Mouse (Mus musculus): ENCODE results near the gene Fam20c. TPM values are rescaled to one million over a fixed set of nuclear protein-coding genes. Genes with fewer than 3 reads are reported as not detected.

The Fam20c gene
- polyA plus RNA-seq, 1 experiment from 2014 or later = 6.4 TPM

DNA sequence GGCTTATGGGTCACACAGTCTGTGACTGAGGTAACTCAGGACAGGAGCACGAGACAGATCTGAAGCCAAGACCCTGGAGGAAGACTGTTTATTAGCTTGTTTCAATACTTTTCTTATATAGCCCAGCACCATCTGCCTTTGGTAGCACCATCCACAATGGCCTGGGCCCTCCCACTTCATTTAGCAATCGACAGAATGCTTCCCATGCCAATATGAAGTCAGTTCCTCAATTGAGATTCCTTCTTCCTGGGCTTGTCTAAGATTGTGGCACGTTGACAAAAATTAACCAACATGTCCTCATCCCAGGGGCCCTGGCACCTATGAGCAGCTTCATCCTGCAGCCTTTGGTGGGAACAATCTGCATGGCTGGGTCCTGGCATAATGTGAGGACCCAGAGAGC, 14.2 kb upstream of the Fam20c start:
- H3K9me3 ChIP-seq = no peaks in the 10 kb centered on the region
- H3K4me1 ChIP-seq = peaks cover 17% of the 10 kb centered on the region
- no peak overlapping the region for H3K4me2 ChIP-seq
- H3K9ac ChIP-seq = no peak overlapping the region
- no peaks in the 10 kb centered on the region for H3K36me3 ChIP-seq
- no peak for ATAC-seq (ENCODE audit: insufficient number of reproducible peaks, low FRiP score, low TSS enrichment, low read depth)
- no peaks in the 10 kb centered on the region for H3K27me3 ChIP-seq
- 73% methylated on average over 3 of the region's 3 CpGs for WGBS
- no peak overlapping the region for H3K27ac ChIP-seq
- H3K4me3 ChIP-seq = no peak overlapping the region

DNA sequence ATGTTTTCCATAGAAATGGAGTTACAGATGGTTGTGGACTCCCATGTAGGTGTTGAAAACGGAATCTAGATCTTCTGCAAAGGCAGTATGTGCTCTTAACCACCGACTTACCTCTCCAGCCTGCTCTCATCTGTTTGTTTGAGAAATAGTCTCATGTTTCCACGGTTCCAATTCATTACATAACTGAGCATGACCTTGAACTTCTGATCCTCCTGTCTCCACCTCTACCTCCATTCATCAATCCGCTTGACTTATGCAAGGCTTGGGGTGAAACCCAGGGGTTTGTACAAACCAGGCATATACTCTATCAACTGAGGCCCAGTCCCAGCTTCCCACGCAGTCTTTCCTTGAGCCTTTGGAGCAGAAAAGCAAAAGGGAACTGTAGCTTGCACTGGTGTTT, 12.8 kb upstream of the Fam20c start:
- no peak overlapping the region for H3K4me2 ChIP-seq
- H3K27me3 ChIP-seq = no peaks in the 10 kb centered on the region
- peaks cover 17% of the 10 kb centered on the region for H3K4me1 ChIP-seq
- no peak for ATAC-seq (ENCODE audit: insufficient number of reproducible peaks, low FRiP score, low TSS enrichment, low read depth)
- no peaks in the 10 kb centered on the region for H3K36me3 ChIP-seq
- WGBS = 69% methylated on average over 5 of the region's 5 CpGs
- no peaks in the 10 kb centered on the region for H3K9me3 ChIP-seq
- H3K4me3 ChIP-seq = no peak overlapping the region
- no peak overlapping the region for H3K27ac ChIP-seq
- no peak overlapping the region for H3K9ac ChIP-seq

DNA sequence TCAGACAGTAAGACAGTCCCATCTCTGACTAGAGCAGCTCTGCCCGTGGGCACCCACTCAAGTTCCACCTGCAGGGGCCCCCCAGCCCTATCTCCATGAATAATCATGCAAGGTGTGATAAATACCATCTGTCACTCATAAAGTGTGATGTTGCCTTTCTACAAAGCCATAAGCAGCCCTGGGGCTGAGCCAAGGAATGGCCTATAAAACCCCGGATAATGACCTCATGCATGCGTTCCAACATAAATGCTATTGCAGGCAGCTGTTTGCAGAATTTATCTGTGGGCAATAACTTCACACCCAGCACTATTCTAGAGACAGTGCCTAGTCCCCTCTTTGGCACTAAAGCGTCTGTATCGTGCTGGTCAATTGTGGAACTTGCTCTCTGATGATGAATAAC, 12.0 kb upstream of the Fam20c start:
- no peaks in the 10 kb centered on the region for H3K9me3 ChIP-seq
- ATAC-seq (ENCODE audit: insufficient number of reproducible peaks, low FRiP score, low TSS enrichment, low read depth) = no peak
- H3K27ac ChIP-seq = no peak overlapping the region
- 18% methylated on average over 5 of the region's 5 CpGs for WGBS
- no peaks in the 10 kb centered on the region for H3K27me3 ChIP-seq
- H3K4me1 ChIP-seq = peaks cover 17% of the 10 kb centered on the region
- no peak overlapping the region for H3K9ac ChIP-seq
- H3K4me2 ChIP-seq = no peak overlapping the region
- H3K36me3 ChIP-seq = no peaks in the 10 kb centered on the region
- no peak overlapping the region for H3K4me3 ChIP-seq

DNA sequence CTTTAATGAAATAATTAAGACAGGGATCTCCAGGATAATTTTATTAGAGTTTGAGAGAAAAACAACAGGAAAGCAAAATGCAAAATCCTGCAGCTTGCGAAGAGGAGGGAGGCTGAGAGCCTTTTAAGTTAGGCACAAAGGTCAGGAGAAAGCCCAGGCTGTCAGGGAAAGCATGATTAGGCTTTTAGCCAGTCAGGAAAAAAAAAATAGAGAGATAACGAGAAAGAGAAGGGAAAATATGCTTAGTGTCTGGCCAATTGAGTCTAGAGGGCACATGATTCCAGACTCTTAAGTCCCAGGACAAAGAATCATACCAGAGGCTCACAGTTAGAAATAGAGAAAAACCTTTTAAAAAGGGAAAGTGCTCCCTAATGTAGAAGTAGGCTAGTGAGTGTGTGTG, 10.7 kb upstream of the Fam20c start:
- H3K4me1 ChIP-seq = peaks cover 17% of the 10 kb centered on the region
- H3K4me2 ChIP-seq = no peak overlapping the region
- no peak overlapping the region for H3K9ac ChIP-seq
- WGBS = 46% methylated on average over 2 of the region's 2 CpGs
- no peak overlapping the region for H3K4me3 ChIP-seq
- no peaks in the 10 kb centered on the region for H3K9me3 ChIP-seq
- no peaks in the 10 kb centered on the region for H3K27me3 ChIP-seq
- no peak overlapping the region for H3K27ac ChIP-seq
- ATAC-seq (ENCODE audit: insufficient number of reproducible peaks, low FRiP score, low TSS enrichment, low read depth) = no peak
- no peaks in the 10 kb centered on the region for H3K36me3 ChIP-seq

DNA sequence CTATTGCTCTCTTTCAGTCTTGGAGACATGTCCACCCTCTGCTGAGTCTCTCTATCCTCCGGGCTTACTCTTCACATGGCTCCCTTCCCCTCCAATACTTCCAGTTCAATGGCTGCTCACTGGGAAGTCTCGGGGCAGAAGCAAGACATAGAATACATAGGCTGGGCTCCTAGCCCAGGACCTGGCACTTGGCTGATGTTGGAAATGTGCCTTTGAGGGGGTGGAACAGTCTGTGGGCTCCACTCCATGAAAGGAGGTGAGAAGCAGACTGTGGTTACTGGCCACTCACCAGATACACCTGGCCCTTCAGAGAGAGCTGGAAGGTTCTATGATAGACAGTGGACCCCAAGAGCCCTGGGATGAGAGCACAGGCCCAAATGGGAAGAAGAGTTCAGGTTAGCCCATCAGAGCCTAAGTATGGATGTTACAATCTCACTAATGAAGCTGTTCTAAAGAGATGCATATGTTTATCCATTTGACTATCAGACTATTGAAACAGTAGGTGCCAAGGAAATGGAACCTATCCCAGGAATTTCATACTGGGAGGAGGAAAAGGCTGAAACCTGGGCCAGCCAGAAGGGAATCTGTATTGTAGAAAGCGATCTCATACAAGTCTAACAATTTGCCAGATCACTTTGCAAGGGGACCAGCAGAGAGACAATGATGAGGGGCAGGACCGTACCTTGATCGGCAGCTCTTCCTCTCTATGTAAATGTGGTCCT, 8.8 kb upstream of the Fam20c start:
- Histone ChIP-seq H3K9ac (no peak overlapping the region), H3K36me3 (no peaks in the 10 kb centered on the region), H3K4me3 (no peak overlapping the region), H3K27ac (no peak overlapping the region), H3K4me2 (no peak overlapping the region), H3K4me1 (peaks cover 17% of the 10 kb centered on the region), H3K9me3 (no peaks in the 10 kb centered on the region), H3K27me3 (no peaks in the 10 kb centered on the region)
- 82% methylated on average over 5 of the region's 5 CpGs for WGBS
- ATAC-seq (ENCODE audit: insufficient number of reproducible peaks, low FRiP score, low TSS enrichment, low read depth) = no peak

DNA sequence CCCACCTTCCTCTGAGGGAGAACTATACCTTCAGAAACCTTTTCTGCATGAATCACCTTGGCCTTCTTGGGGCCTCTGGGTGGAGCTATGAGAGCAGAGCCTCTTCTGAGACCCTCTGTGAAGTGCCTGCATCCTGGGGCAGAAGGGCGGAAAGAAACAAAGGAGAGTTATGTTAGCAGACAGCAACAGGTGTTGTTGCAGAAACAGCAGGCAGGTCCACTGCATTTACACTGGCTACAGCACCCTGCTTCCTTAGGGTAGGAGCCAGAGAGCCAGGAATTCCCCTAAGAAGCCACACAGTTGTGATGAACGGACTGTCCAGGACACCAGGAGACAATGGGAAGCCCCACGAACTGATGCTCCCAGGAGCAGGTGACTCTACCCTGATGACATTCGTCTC, 1.0 kb upstream of the Fam20c start:
- Histone ChIP-seq H3K9ac (no peak overlapping the region), H3K4me1 (peaks cover 37% of the 10 kb centered on the region), H3K36me3 (0 out of 2 replicates have a peak, but pooled peaks cover 3% of the 10 kb centered on the region), H3K27me3 (peaks cover 56% of the 10 kb centered on the region), H3K9me3 (no peaks in the 10 kb centered on the region), H3K27ac (no peak overlapping the region), H3K4me3 (0 out of 2 replicates have a peak overlapping the region, but pooled peaks have one; percentile 64), H3K4me2 (peak overlapping the region; percentile 96; the same call in 1 of the 2 replicates)
- no peak for ATAC-seq (ENCODE audit: insufficient number of reproducible peaks, low FRiP score, low TSS enrichment, low read depth)
- 66% methylated on average over 4 of the region's 4 CpGs for WGBS

DNA sequence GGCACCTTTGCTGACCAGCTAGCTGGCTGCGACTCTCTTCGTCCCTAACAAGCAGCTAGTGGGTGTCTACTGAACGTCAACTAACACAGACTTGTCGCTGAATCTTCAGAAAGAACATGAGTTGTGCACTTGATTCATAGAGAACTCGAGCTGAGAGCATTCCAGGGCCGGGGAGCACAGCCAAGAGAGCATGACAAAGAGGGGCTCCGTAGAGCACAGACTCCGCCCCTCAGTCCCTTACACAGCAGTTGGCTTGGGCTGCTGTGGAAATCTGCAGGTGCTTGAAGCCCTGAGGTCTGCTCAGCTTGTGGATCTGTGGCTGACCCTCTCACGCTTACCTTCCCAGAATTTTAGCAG, 390 bp upstream of the Fam20c start:
- Histone ChIP-seq H3K9ac (no peak overlapping the region), H3K4me1 (peaks cover 39% of the 10 kb centered on the region), H3K36me3 (0 out of 2 replicates have a peak, but pooled peaks cover 3% of the 10 kb centered on the region), H3K9me3 (no peaks in the 10 kb centered on the region), H3K27me3 (peaks cover 56% of the 10 kb centered on the region), H3K4me3 (peak overlapping the region; percentile 64), H3K4me2 (peak overlapping the region; percentile 96), H3K27ac (0 out of 2 replicates have a peak overlapping the region, but pooled peaks have one; percentile 88)
- ATAC-seq (ENCODE audit: insufficient number of reproducible peaks, low FRiP score, low TSS enrichment, low read depth) = no peak
- 7% methylated on average over 9 of the region's 9 CpGs for WGBS

DNA sequence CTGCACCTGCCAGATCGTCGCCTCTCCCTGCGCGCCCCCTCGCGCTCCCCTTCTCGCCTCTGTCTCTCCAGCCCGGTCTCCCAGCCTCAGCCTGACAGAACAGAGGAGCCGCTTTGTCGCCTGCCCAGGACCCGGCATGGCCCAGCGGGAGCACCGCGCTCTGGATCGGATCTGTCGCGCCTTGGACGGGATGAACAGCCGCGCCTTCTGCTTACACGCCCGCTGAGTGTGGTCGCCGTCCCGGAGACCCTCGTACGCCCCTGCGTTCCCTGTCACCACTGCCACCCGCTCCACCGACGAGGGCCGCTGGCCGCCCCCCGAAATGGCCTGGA, 773 bp downstream of the Fam20c start:
- ATAC-seq (ENCODE audit: insufficient number of reproducible peaks, low FRiP score, low TSS enrichment, low read depth) = no peak
- Histone ChIP-seq H3K4me3 (peak overlapping the region; percentile 64), H3K9ac (peak overlapping the region; percentile 77), H3K36me3 (0 out of 2 replicates have a peak, but pooled peaks cover 3% of the 10 kb centered on the region), H3K9me3 (no peaks in the 10 kb centered on the region), H3K4me2 (peak overlapping the region; percentile 96), H3K27me3 (peaks cover 56% of the 10 kb centered on the region), H3K4me1 (peaks cover 39% of the 10 kb centered on the region), H3K27ac (peak overlapping the region; percentile 88; the same call in 1 of the 2 replicates)
- WGBS = 1% methylated on average over 34 of the region's 34 CpGs

DNA sequence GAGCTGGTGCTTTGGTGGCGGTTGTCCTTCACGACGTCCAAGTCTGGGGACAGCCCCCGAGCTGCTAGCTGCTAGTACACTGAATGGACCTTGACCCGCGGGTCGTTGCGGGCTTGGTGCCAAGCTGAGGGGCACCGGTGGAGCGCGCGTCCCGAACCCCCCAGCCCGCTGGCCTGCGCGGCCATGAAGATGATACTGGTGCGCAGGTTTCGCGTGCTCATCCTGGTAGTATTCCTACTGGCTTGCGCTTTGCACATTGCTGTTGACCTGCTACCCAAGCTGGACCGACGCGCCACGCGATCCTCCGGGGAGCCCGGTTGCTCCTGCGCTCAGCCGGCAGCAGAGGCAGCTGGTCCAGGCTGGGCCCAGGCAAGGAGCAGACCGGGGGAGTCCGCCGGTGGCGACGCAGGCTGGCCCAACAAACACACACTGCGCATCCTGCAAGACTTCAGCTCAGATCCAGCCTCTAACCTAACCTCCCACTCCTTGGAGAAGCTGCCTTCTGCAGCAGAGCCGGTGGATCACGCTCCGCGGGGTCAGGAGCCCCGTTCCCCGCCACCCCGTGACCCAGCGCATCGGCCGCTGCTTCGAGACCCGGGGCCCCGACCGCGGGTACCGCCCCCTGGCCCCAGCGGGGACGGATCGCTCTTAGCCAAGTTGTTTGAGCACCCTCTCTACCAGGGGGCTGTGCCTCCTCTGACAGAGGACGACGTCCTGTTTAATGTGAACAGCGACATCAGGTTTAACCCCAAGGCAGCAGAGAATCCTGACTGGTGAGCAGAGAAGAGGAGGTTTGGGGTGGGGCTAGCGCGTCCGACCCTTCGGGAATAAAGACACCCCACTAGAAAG, 1.4 kb downstream of the Fam20c start:
- peak overlapping the region; percentile 64 for H3K4me3 ChIP-seq
- H3K4me2 ChIP-seq = peak overlapping the region; percentile 96
- peaks cover 56% of the 10 kb centered on the region for H3K27me3 ChIP-seq
- H3K36me3 ChIP-seq = 0 out of 2 replicates have a peak, but pooled peaks cover 3% of the 10 kb centered on the region
- H3K4me1 ChIP-seq = peaks cover 39% of the 10 kb centered on the region
- peak; percentile 4; the same call in 1 of the 2 replicates for ATAC-seq (ENCODE audit: insufficient number of reproducible peaks, low FRiP score, low TSS enrichment, low read depth)
- peak overlapping the region; percentile 15 for H3K9ac ChIP-seq
- H3K27ac ChIP-seq = no peak overlapping the region
- no peaks in the 10 kb centered on the region for H3K9me3 ChIP-seq
- WGBS = 2% methylated on average over 61 of the region's 61 CpGs

DNA sequence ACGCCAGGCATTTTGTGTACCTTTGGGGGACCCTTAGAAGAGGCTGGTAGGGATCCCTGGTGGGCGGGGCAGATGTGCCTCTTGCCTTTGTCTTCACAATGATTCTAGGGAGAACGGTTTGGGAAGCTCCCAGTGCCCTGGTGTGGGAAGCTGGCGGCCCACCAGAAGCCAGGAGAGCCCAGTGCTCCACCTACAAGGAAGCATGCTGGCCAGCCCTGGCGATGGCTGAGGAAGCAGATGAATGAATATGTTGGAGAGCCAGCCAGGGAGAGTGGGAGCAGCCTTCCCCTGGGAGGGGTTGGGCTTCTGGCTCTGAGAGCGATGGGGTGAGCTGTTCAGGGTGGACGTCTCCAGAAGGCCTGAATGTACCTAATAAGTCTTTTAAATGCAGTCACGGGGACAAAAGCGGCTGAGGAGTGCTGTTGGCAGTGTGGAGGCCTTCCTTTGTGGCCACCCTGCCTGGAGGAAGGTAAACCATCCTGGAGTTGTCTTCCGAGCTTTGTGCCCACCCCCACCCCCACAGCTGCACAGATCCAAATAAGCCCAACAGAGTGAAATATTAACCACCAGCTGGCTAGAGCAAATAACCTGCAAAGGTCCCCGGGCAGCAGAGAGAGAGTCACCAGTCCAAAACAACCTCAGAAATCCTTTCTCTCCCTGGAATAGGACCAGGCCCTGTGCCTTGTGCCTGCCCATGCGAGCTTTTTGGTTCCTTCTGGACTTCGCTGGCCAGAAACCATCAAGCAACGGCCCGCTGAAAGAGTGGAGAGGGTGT, 2.2 kb downstream of the Fam20c start:
- Histone ChIP-seq H3K9ac (peak overlapping the region; percentile 15; the same call in 1 of the 2 replicates), H3K27ac (no peak overlapping the region), H3K4me1 (peaks cover 40% of the 10 kb centered on the region), H3K27me3 (peaks cover 54% of the 10 kb centered on the region), H3K36me3 (0 out of 2 replicates have a peak, but pooled peaks cover 3% of the 10 kb centered on the region), H3K9me3 (no peaks in the 10 kb centered on the region), H3K4me2 (peak overlapping the region; percentile 96), H3K4me3 (peak overlapping the region; percentile 64)
- 35% methylated on average over 15 of the region's 15 CpGs for WGBS
- ATAC-seq (ENCODE audit: insufficient number of reproducible peaks, low FRiP score, low TSS enrichment, low read depth) = no peak

DNA sequence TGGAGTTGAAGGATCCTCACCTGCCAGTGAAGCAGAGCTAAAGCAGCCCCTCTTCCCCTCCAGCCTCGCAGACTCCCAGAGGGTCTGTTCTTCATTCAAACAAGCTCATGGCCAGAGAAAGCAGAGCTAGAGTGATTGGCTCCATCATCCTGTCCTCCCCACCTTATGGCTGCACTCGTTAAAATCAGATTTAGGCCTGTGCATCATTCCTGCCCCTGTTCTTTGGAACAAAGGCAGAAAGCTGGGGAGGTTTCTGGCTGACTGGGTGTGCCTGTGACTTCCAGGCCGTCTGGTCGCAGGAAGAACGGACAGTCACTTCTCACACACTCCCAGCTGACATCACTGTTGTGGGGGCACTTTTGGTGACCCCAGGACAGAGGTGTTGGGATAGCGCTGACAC, 2.8 kb downstream of the Fam20c start:
- H3K4me2 ChIP-seq = peak overlapping the region; percentile 96; the same call in 1 of the 2 replicates
- peaks cover 47% of the 10 kb centered on the region for H3K4me1 ChIP-seq
- H3K27me3 ChIP-seq = peaks cover 51% of the 10 kb centered on the region
- no peak for ATAC-seq (ENCODE audit: insufficient number of reproducible peaks, low FRiP score, low TSS enrichment, low read depth)
- H3K36me3 ChIP-seq = 0 out of 2 replicates have a peak, but pooled peaks cover 3% of the 10 kb centered on the region
- no peak overlapping the region for H3K9ac ChIP-seq
- H3K9me3 ChIP-seq = no peaks in the 10 kb centered on the region
- no peak overlapping the region for H3K4me3 ChIP-seq
- WGBS = 74% methylated on average over 6 of the region's 6 CpGs
- H3K27ac ChIP-seq = no peak overlapping the region

All from limb, embryonic 15.5 days (tissue).